Mouse (Mus musculus): ENCODE measurements at regions not wholly inside any gene's neighbourhood (a gene's known extent, or its start where the extent isn't known, plus 50 kb on each side); places are given as distances from the start of the nearest gene placed in this dataset.

DNA sequence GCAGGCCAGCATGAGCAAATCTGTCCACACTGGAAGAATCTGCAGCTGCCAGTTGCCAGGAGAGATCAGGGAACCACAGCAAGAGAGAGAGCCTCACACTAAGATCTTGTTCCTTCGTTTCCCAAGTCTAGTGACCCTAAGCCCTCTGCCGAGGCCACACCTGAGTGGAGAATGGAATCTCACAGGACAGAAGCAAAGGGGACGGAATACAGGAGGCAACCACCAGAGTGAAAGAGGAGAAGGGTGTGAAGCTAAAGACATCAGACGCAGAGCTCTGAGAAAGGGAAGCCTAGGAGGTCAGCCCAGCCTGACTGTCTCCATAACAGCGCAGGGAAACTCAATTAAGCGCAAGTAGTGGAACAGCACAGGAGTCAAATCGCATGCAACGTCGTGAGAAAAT is 75.0 kb downstream of the Suds3 start:
- Histone ChIP-seq H3K9ac (ENCODE audit: low read depth, low read length) (no peak overlapping the region), H3K27ac (replicated peaks; ENCODE audit: low read depth, low read length) (no peak overlapping the region), H3K36me3 (ENCODE audit: control insufficient read depth, insufficient read depth, low read length) (no peaks in the 10 kb centered on the region), H3K9me3 (ENCODE audit: control insufficient read depth, low read length) (no peaks in the 10 kb centered on the region), H3K4me3 (ENCODE audit: low read depth, low read length) (no peak overlapping the region), H3K4me2 (ENCODE audit: low read depth, low read length) (no peak overlapping the region), H3K27me3 (replicated peaks; ENCODE audit: control insufficient read depth, insufficient read depth, low read length) (no peaks in the 10 kb centered on the region), H3K4me1 (ENCODE audit: control insufficient read depth, insufficient read depth, low read length) (no peaks in the 10 kb centered on the region)
- ATAC-seq (ENCODE audit: low read depth) (no peak), DNase-seq (ENCODE audit: low spot score) (no peak)
- WGBS = 75% methylated on average over 9 of the region's 9 CpGs

- DNase-seq (ENCODE audit: low spot score) (peak; percentile 10), ATAC-seq (ENCODE audit: low read depth) (no peak)
- Histone ChIP-seq H3K27ac (replicated peaks; ENCODE audit: low read depth, low read length) (no peak overlapping the region), H3K9me3 (ENCODE audit: control insufficient read depth, low read length) (no peaks in the 10 kb centered on the region), H3K4me1 (ENCODE audit: control insufficient read depth, insufficient read depth, low read length) (no peaks in the 10 kb centered on the region), H3K27me3 (replicated peaks; ENCODE audit: control insufficient read depth, insufficient read depth, low read length) (no peaks in the 10 kb centered on the region), H3K9ac (ENCODE audit: low read depth, low read length) (no peak overlapping the region), H3K4me3 (ENCODE audit: low read depth, low read length) (no peak overlapping the region), H3K4me2 (ENCODE audit: low read depth, low read length) (no peak overlapping the region), H3K36me3 (ENCODE audit: control insufficient read depth, insufficient read depth, low read length) (no peaks in the 10 kb centered on the region)
- WGBS = 28% methylated on average over 3 of the region's 3 CpGs
These were observed 78.7 kb downstream of the Suds3 start for GRCm38 (mm10) chr5:117037261-117037660.

- Histone ChIP-seq H3K4me1 (ENCODE audit: control insufficient read depth, insufficient read depth, low read length) (no peaks in the 10 kb centered on the region), H3K9ac (ENCODE audit: low read depth, low read length) (no peak overlapping the region), H3K36me3 (ENCODE audit: control insufficient read depth, insufficient read depth, low read length) (no peaks in the 10 kb centered on the region), H3K4me2 (ENCODE audit: low read depth, low read length) (no peak overlapping the region), H3K4me3 (ENCODE audit: low read depth, low read length) (no peak overlapping the region), H3K27ac (replicated peaks; ENCODE audit: low read depth, low read length) (no peak overlapping the region), H3K9me3 (ENCODE audit: control insufficient read depth, low read length) (no peaks in the 10 kb centered on the region), H3K27me3 (replicated peaks; ENCODE audit: control insufficient read depth, insufficient read depth, low read length) (no peaks in the 10 kb centered on the region)
- ATAC-seq (ENCODE audit: low read depth) (no peak), DNase-seq (ENCODE audit: low spot score) (peak; percentile 14)
- 59% methylated on average over 10 of the region's 10 CpGs for WGBS
These were observed 83.8 kb downstream of the Suds3 start for GRCm38 (mm10) chr5:117032130-117032529.

- DNase-seq (ENCODE audit: low spot score) (no peak), ATAC-seq (ENCODE audit: low read depth) (no peak)
- Histone ChIP-seq H3K4me2 (ENCODE audit: low read depth, low read length) (no peak overlapping the region), H3K9ac (ENCODE audit: low read depth, low read length) (no peak overlapping the region), H3K4me3 (ENCODE audit: low read depth, low read length) (no peak overlapping the region), H3K36me3 (ENCODE audit: control insufficient read depth, insufficient read depth, low read length) (no peaks in the 10 kb centered on the region), H3K27ac (replicated peaks; ENCODE audit: low read depth, low read length) (no peak overlapping the region), H3K27me3 (replicated peaks; ENCODE audit: control insufficient read depth, insufficient read depth, low read length) (no peaks in the 10 kb centered on the region), H3K4me1 (ENCODE audit: control insufficient read depth, insufficient read depth, low read length) (no peaks in the 10 kb centered on the region), H3K9me3 (ENCODE audit: control insufficient read depth, low read length) (0 out of 2 replicates have a peak, but pooled peaks cover 6% of the 10 kb centered on the region)
- 83% methylated on average over 13 of the region's 13 CpGs for WGBS
These were observed 90.1 kb downstream of the Suds3 start for GRCm38 (mm10) chr5:117025689-117026383.

DNA sequence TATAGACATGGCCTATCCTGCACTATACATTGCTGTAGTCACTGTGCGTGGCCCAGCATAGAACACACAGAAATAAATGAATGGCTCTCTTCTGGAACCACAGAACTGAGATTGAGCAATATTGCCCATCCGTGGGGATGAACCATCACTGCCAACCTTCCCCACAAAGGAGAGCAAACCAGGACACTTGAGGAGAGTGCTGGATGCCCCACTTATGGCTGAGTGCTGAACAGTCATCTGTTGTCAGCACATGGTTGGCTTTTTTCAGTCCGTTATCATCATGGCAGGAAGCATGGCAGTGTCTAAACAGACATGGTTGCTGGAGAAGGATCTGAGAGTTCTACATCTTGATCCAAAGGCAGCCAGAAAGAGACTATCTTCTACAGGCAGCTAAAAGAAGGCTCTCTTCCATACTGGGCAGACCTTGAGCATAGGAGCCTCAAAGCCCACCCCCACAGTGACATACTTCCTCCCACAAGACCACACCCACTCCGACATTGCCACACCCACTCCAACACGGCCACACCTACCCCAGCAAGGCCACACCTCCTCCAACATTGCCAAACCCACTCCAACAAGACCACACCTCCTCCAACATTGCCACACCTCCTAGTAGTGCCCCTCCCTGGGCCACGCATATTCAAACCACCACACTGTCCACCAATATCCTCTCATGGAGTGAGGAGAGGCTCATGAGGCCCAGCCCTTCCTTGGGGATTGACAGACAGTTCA is 97.3 kb downstream of the Suds3 start:
- no peak for DNase-seq (ENCODE audit: low spot score)
- H3K4me3 ChIP-seq (ENCODE audit: low read depth, low read length) = no peak overlapping the region
- no peak for ATAC-seq (ENCODE audit: low read depth)
- H3K27me3 ChIP-seq (replicated peaks; ENCODE audit: control insufficient read depth, insufficient read depth, low read length) = no peaks in the 10 kb centered on the region
- H3K4me2 ChIP-seq (ENCODE audit: low read depth, low read length) = no peak overlapping the region
- H3K27ac ChIP-seq (replicated peaks; ENCODE audit: low read depth, low read length) = no peak overlapping the region
- 77% methylated on average over 6 of the region's 6 CpGs for WGBS
- H3K36me3 ChIP-seq (ENCODE audit: control insufficient read depth, insufficient read depth, low read length) = no peaks in the 10 kb centered on the region
- no peak overlapping the region for H3K9ac ChIP-seq (ENCODE audit: low read depth, low read length)
- no peaks in the 10 kb centered on the region for H3K4me1 ChIP-seq (ENCODE audit: control insufficient read depth, insufficient read depth, low read length)
- no peaks in the 10 kb centered on the region for H3K9me3 ChIP-seq (ENCODE audit: control insufficient read depth, low read length)

- Histone ChIP-seq H3K27ac (replicated peaks; ENCODE audit: low read depth, low read length) (no peak overlapping the region), H3K4me2 (ENCODE audit: low read depth, low read length) (no peak overlapping the region), H3K9me3 (ENCODE audit: control insufficient read depth, low read length) (no peaks in the 10 kb centered on the region), H3K27me3 (replicated peaks; ENCODE audit: control insufficient read depth, insufficient read depth, low read length) (no peaks in the 10 kb centered on the region), H3K9ac (ENCODE audit: low read depth, low read length) (no peak overlapping the region), H3K4me3 (ENCODE audit: low read depth, low read length) (no peak overlapping the region), H3K36me3 (ENCODE audit: control insufficient read depth, insufficient read depth, low read length) (no peaks in the 10 kb centered on the region), H3K4me1 (ENCODE audit: control insufficient read depth, insufficient read depth, low read length) (no peaks in the 10 kb centered on the region)
- 77% methylated on average over 7 of the region's 7 CpGs for WGBS
- DNase-seq (ENCODE audit: low spot score) (no peak), ATAC-seq (ENCODE audit: low read depth) (no peak)
These were observed 104.8 kb downstream of the Suds3 start for GRCm38 (mm10) chr5:117011128-117011527.

- no peak overlapping the region for H3K4me3 ChIP-seq (ENCODE audit: low read depth, low read length)
- H3K36me3 ChIP-seq (ENCODE audit: control insufficient read depth, insufficient read depth, low read length) = no peaks in the 10 kb centered on the region
- no peaks in the 10 kb centered on the region for H3K9me3 ChIP-seq (ENCODE audit: control insufficient read depth, low read length)
- H3K9ac ChIP-seq (ENCODE audit: low read depth, low read length) = no peak overlapping the region
- ATAC-seq (ENCODE audit: low read depth) (no peak), DNase-seq (ENCODE audit: low spot score) (peak; percentile 46)
- H3K27me3 ChIP-seq (replicated peaks; ENCODE audit: control insufficient read depth, insufficient read depth, low read length) = no peaks in the 10 kb centered on the region
- H3K27ac ChIP-seq (replicated peaks; ENCODE audit: low read depth, low read length) = no peak overlapping the region
- H3K4me2 ChIP-seq (ENCODE audit: low read depth, low read length) = no peak overlapping the region
- 81% methylated on average over 20 of the region's 20 CpGs for WGBS
- no peaks in the 10 kb centered on the region for H3K4me1 ChIP-seq (ENCODE audit: control insufficient read depth, insufficient read depth, low read length)
These were observed 115.1 kb downstream of the Suds3 start for GRCm38 (mm10) chr5:117000770-117001201.

DNA sequence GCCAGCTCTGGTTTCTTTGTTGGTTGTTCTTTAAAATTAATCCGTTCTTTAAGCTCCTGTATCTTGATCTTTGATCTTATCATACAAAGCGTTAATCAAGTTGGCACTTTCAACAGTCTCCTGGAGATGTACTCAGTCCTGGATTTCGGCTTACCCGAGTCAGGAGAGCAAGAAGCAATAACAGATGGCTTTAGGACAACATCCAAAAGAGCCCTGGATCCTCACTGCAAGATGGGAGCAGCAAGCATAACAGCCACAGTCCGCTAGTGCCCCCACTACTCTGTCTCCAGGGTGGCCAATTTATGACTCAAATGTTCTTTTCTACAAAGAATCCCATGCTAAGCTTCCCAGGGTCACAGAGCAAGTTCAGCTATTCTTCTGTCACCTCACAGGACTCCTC is 121.4 kb downstream of the Suds3 start:
- no peak overlapping the region for H3K4me3 ChIP-seq (ENCODE audit: low read depth, low read length)
- ATAC-seq (ENCODE audit: low read depth) = no peak
- no peaks in the 10 kb centered on the region for H3K4me1 ChIP-seq (ENCODE audit: control insufficient read depth, insufficient read depth, low read length)
- no peak overlapping the region for H3K4me2 ChIP-seq (ENCODE audit: low read depth, low read length)
- DNase-seq (ENCODE audit: low spot score) = no peak
- no peak overlapping the region for H3K9ac ChIP-seq (ENCODE audit: low read depth, low read length)
- H3K27me3 ChIP-seq (replicated peaks; ENCODE audit: control insufficient read depth, insufficient read depth, low read length) = no peaks in the 10 kb centered on the region
- no peaks in the 10 kb centered on the region for H3K36me3 ChIP-seq (ENCODE audit: control insufficient read depth, insufficient read depth, low read length)
- H3K27ac ChIP-seq (replicated peaks; ENCODE audit: low read depth, low read length) = no peak overlapping the region
- WGBS = 70% methylated on average over 5 of the region's 5 CpGs
- H3K9me3 ChIP-seq (ENCODE audit: control insufficient read depth, low read length) = no peaks in the 10 kb centered on the region

GRCm38 (mm10) chr5:116993674-116994073 is 122.2 kb downstream of the Suds3 start:
- H3K9ac ChIP-seq (ENCODE audit: low read depth, low read length) = no peak overlapping the region
- DNase-seq (ENCODE audit: low spot score) (no peak), ATAC-seq (ENCODE audit: low read depth) (no peak)
- WGBS = 94% methylated on average over 1 of the region's 1 CpGs
- H3K4me1 ChIP-seq (ENCODE audit: control insufficient read depth, insufficient read depth, low read length) = no peaks in the 10 kb centered on the region
- no peak overlapping the region for H3K4me3 ChIP-seq (ENCODE audit: low read depth, low read length)
- no peaks in the 10 kb centered on the region for H3K27me3 ChIP-seq (replicated peaks; ENCODE audit: control insufficient read depth, insufficient read depth, low read length)
- H3K9me3 ChIP-seq (ENCODE audit: control insufficient read depth, low read length) = no peaks in the 10 kb centered on the region
- H3K36me3 ChIP-seq (ENCODE audit: control insufficient read depth, insufficient read depth, low read length) = no peaks in the 10 kb centered on the region
- no peak overlapping the region for H3K4me2 ChIP-seq (ENCODE audit: low read depth, low read length)
- H3K27ac ChIP-seq (replicated peaks; ENCODE audit: low read depth, low read length) = no peak overlapping the region
